Mouse (Mus musculus): Measurements from ENCODE around the gene Krt24. TPM values are rescaled to one million over a fixed set of nuclear protein-coding genes. Genes with fewer than 3 reads are reported as not detected.
A peak's percentile ranks its signal among the peaks of the same experiment; 100 is the strongest.

The Krt24 gene
- polyA plus RNA-seq, 1 experiment from 2014 or later, result 0.17 TPM

- peaks cover 11% of the 10 kb centered on the region; the same call in 1 of the 2 replicates for H3K4me1 ChIP-seq (replicated peaks)
- no peaks in the 10 kb centered on the region for H3K9me3 ChIP-seq
- H3K27ac ChIP-seq (replicated peaks), result no peak overlapping the region
- no peak overlapping the region for H3K4me3 ChIP-seq
- no peak overlapping the region for H3K4me2 ChIP-seq
- no peaks in the 10 kb centered on the region for H3K27me3 ChIP-seq
- ATAC-seq (ENCODE audit: low read depth), result no peak
- no peak overlapping the region for H3K9ac ChIP-seq
- WGBS, result 63% methylated on average over 4 of the region's 4 CpGs
- H3K36me3 ChIP-seq, result no peaks in the 10 kb centered on the region
These were observed 1.7 kb downstream of the Krt24 start for GRCm38 (mm10) chr11:99283334-99283733.

DNA sequence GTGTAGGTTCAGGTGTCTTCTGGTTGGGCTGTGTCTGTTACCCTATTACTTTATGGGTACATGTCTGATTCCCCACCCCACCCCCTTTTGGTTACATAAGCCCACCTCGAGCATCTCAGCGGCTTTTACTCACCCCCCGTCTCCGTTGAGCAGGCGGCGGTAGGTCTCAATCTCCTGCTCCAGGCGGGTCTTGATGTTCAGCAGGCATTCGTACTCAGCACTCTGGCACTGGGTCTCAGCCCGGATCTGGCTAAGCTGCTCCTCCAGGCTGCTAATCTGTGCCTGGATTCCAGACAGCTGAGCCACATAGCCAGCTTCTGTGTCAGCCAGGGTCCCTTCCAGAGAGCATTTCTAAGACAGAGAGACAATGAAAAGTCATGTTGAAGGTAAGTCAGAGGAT lies 3.9 kb downstream of the Krt24 start:
- H3K9ac ChIP-seq, result no peak overlapping the region
- no peak overlapping the region for H3K27ac ChIP-seq (replicated peaks)
- ATAC-seq (ENCODE audit: low read depth), result no peak
- H3K27me3 ChIP-seq, result no peaks in the 10 kb centered on the region
- no peaks in the 10 kb centered on the region for H3K36me3 ChIP-seq
- H3K9me3 ChIP-seq, result no peaks in the 10 kb centered on the region
- H3K4me1 ChIP-seq (replicated peaks), result peaks cover 11% of the 10 kb centered on the region; the same call in 1 of the 2 replicates
- no peak overlapping the region for H3K4me2 ChIP-seq
- no peak overlapping the region for H3K4me3 ChIP-seq
- 85% methylated on average over 9 of the region's 9 CpGs for WGBS

GRCm38 (mm10) chr11:99279986-99280385 lies 5.1 kb downstream of the Krt24 start:
- Histone ChIP-seq H3K27me3 (no peaks in the 10 kb centered on the region), H3K4me2 (no peak overlapping the region), H3K9me3 (no peaks in the 10 kb centered on the region), H3K4me1 (replicated peaks) (peaks cover 11% of the 10 kb centered on the region; the same call in 1 of the 2 replicates), H3K4me3 (no peak overlapping the region), H3K9ac (no peak overlapping the region), H3K36me3 (no peaks in the 10 kb centered on the region), H3K27ac (replicated peaks) (no peak overlapping the region)
- ATAC-seq (ENCODE audit: low read depth), result no peak
- 69% methylated on average over 5 of the region's 5 CpGs for WGBS

DNA sequence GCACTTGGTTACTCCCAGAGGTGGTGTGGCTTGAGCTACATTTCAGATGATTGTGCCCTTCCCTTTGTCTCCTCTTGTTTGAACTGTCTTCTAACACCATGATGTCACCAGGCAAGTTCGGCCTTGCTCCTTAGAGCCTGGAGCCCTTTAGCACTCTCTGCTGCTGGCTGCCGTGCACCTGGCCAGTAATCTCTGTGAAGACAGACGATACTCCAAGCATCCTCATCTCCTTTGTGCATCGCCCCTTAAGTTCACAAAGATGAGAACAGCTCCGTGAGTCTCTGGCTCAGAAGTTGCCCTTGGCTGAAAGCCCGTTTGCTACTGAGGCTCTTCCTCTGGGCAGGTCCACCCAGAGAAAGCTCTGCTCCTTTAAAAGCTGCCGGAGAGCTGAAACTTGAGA lies 8.3 kb downstream of the Krt24 start:
- H3K4me2 ChIP-seq, result no peak overlapping the region
- H3K36me3 ChIP-seq, result no peaks in the 10 kb centered on the region
- no peak overlapping the region for H3K9ac ChIP-seq
- H3K27ac ChIP-seq (replicated peaks), result no peak overlapping the region
- H3K4me3 ChIP-seq, result no peak overlapping the region
- no peaks in the 10 kb centered on the region for H3K27me3 ChIP-seq
- WGBS, result 67% methylated on average over 7 of the region's 7 CpGs
- H3K9me3 ChIP-seq, result no peaks in the 10 kb centered on the region
- no peaks in the 10 kb centered on the region for H3K4me1 ChIP-seq (replicated peaks)
- ATAC-seq (ENCODE audit: low read depth), result no peak

DNA sequence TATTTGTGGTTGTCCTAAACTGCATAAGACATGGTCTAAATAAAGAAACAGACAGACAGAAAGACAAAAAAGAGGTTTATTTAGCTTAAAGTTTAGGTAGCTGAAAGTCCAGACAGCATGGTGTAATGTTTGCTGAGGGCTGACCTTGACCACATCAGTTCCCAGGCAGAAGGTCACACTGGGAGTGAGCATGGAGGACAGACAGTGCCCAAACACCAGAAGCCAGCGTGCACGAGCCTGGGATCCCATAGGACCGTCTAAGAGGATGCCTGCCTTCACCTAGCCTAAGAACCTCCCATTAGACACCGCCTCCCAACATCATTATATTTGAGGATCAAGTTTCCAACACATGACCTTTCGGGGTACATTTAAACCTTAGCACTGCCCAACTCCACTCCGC lies 9.4 kb downstream of the Krt24 start:
- H3K4me3 ChIP-seq, result no peak overlapping the region
- no peak overlapping the region for H3K9ac ChIP-seq
- WGBS, result 79% methylated on average over 6 of the region's 6 CpGs
- ATAC-seq (ENCODE audit: low read depth), result no peak
- H3K36me3 ChIP-seq, result no peaks in the 10 kb centered on the region
- no peaks in the 10 kb centered on the region for H3K9me3 ChIP-seq
- no peak overlapping the region for H3K27ac ChIP-seq (replicated peaks)
- H3K27me3 ChIP-seq, result no peaks in the 10 kb centered on the region
- no peaks in the 10 kb centered on the region for H3K4me1 ChIP-seq (replicated peaks)
- H3K4me2 ChIP-seq, result no peak overlapping the region

GRCm38 (mm10) chr11:99272721-99273120 lies 12.3 kb downstream of the Krt24 start:
- 86% methylated on average over 4 of the region's 4 CpGs for WGBS
- no peaks in the 10 kb centered on the region for H3K27me3 ChIP-seq
- no peak overlapping the region for H3K27ac ChIP-seq (replicated peaks)
- H3K9me3 ChIP-seq, result no peaks in the 10 kb centered on the region
- no peak overlapping the region for H3K4me3 ChIP-seq
- no peak overlapping the region for H3K4me2 ChIP-seq
- H3K36me3 ChIP-seq, result no peaks in the 10 kb centered on the region
- H3K9ac ChIP-seq, result no peak overlapping the region
- no peaks in the 10 kb centered on the region for H3K4me1 ChIP-seq (replicated peaks)
- ATAC-seq (ENCODE audit: low read depth), result no peak

DNA sequence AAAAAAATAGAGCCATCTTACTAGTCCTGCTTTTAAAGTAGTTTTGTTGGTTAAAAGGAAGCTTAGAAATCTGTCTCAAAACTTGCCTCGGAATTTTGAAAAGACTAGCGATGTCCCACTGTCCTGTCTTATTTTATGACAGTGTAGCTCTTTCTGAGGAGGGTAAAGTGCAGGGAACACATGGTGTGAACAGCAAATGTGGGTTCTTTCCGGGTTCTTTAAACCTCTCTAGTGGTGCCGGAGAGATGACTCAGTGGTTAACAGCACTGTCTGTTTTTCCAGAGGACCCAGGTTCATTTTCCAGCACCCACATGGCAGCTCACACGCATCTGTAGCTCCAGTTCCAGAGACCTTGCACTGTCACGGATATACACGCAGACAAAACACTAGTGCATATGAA lies 15.9 kb downstream of the Krt24 start:
- Histone ChIP-seq H3K4me1 (replicated peaks) (peaks cover 7% of the 10 kb centered on the region; the same call in 1 of the 2 replicates), H3K4me2 (no peak overlapping the region), H3K9ac (no peak overlapping the region), H3K4me3 (no peak overlapping the region), H3K36me3 (no peaks in the 10 kb centered on the region), H3K9me3 (no peaks in the 10 kb centered on the region), H3K27me3 (no peaks in the 10 kb centered on the region), H3K27ac (replicated peaks) (no peak overlapping the region)
- WGBS, result 76% methylated on average over 7 of the region's 7 CpGs
- ATAC-seq (ENCODE audit: low read depth), result no peak

GRCm38 (mm10) chr11:99265796-99266195 lies 19.3 kb downstream of the Krt24 start:
- 16% methylated on average over 9 of the region's 9 CpGs for WGBS
- H3K9me3 ChIP-seq, result no peaks in the 10 kb centered on the region
- no peak overlapping the region for H3K27ac ChIP-seq (replicated peaks)
- H3K9ac ChIP-seq, result no peak overlapping the region; the same call in 1 of the 2 replicates
- no peak overlapping the region for H3K4me3 ChIP-seq
- peaks cover 7% of the 10 kb centered on the region; the same call in 1 of the 2 replicates for H3K4me1 ChIP-seq (replicated peaks)
- H3K4me2 ChIP-seq, result peak overlapping the region; percentile 13; the same call in 1 of the 2 replicates
- H3K36me3 ChIP-seq, result no peaks in the 10 kb centered on the region
- no peak for ATAC-seq (ENCODE audit: low read depth)
- H3K27me3 ChIP-seq, result no peaks in the 10 kb centered on the region

GRCm38 (mm10) chr11:99265220-99265619 lies 19.8 kb downstream of the Krt24 start:
- H3K9ac ChIP-seq, result no peak overlapping the region
- no peaks in the 10 kb centered on the region for H3K27me3 ChIP-seq
- H3K4me3 ChIP-seq, result no peak overlapping the region
- no peak for ATAC-seq (ENCODE audit: low read depth)
- H3K36me3 ChIP-seq, result no peaks in the 10 kb centered on the region
- H3K4me1 ChIP-seq (replicated peaks), result peaks cover 7% of the 10 kb centered on the region; the same call in 1 of the 2 replicates
- H3K4me2 ChIP-seq, result no peak overlapping the region
- no peaks in the 10 kb centered on the region for H3K9me3 ChIP-seq
- no peak overlapping the region for H3K27ac ChIP-seq (replicated peaks)
- WGBS, result 80% methylated on average over 9 of the region's 9 CpGs

- no peak overlapping the region for H3K9ac ChIP-seq
- H3K4me3 ChIP-seq, result no peak overlapping the region
- no peak for ATAC-seq (ENCODE audit: low read depth)
- no peaks in the 10 kb centered on the region for H3K27me3 ChIP-seq
- H3K9me3 ChIP-seq, result no peaks in the 10 kb centered on the region
- H3K36me3 ChIP-seq, result no peaks in the 10 kb centered on the region
- no peak overlapping the region for H3K27ac ChIP-seq (replicated peaks)
- 82% methylated on average over 4 of the region's 4 CpGs for WGBS
- H3K4me1 ChIP-seq (replicated peaks), result 0 out of 2 replicates have a peak, but pooled peaks cover 4% of the 10 kb centered on the region
- no peak overlapping the region for H3K4me2 ChIP-seq
These were observed 28.8 kb downstream of the Krt24 start for GRCm38 (mm10) chr11:99256213-99256612.

- no peak overlapping the region for H3K4me3 ChIP-seq
- no peak overlapping the region for H3K27ac ChIP-seq (replicated peaks)
- H3K4me1 ChIP-seq (replicated peaks), result 0 out of 2 replicates have a peak, but pooled peaks cover 4% of the 10 kb centered on the region
- no peak overlapping the region for H3K4me2 ChIP-seq
- no peak for ATAC-seq (ENCODE audit: low read depth)
- H3K9ac ChIP-seq, result no peak overlapping the region
- H3K36me3 ChIP-seq, result no peaks in the 10 kb centered on the region
- H3K9me3 ChIP-seq, result no peaks in the 10 kb centered on the region
- WGBS, result 96% methylated on average over 8 of the region's 8 CpGs
- no peaks in the 10 kb centered on the region for H3K27me3 ChIP-seq
These were observed 29.7 kb downstream of the Krt24 start for GRCm38 (mm10) chr11:99255316-99255715.

DNA sequence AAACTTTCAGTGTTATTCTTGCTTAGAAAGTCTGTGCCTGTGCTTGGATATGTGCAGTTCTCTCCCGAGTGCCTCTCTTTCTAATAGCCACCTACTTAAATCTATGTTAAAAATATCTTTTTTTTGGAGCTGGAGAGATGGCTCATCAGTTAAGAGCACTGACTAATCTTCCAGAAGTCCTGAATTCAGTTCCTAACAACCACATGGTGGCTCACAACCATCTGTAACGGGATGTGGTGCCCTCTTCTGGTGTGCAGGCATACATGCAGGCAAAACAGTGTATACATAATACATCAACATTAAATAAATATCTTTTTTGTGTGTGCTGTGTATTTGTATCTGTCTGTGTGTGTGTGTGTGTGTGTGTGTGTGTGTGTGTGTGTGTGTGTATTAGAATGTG lies 31.2 kb downstream of the Krt24 start:
- Histone ChIP-seq H3K4me2 (no peak overlapping the region), H3K36me3 (no peaks in the 10 kb centered on the region), H3K27ac (replicated peaks) (no peak overlapping the region), H3K27me3 (no peaks in the 10 kb centered on the region), H3K4me3 (no peak overlapping the region), H3K9ac (no peak overlapping the region), H3K9me3 (no peaks in the 10 kb centered on the region), H3K4me1 (replicated peaks) (0 out of 2 replicates have a peak, but pooled peaks cover 4% of the 10 kb centered on the region)
- ATAC-seq (ENCODE audit: low read depth), result no peak
- WGBS, result 73% methylated on average over 2 of the region's 2 CpGs

DNA sequence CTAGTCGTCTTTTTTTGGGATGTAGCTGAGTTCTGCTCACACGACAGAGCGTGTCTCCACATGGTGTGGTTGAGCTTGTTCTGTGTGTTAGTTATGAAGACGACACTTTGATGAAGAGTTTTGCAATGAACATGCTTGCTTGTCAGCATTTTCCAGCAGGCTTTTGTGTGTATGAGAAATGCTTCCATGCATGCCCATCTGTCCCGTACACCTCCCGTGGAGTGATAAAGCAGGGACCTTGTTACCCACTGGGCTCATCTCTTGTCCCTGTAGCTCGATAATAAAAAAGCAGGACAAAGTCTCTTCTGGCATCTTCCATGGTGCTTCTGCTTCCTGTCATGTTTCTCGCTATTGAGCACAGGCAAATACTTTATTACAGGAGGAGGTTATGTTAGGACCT lies 32.4 kb downstream of the Krt24 start:
- no peak overlapping the region for H3K9ac ChIP-seq
- H3K4me2 ChIP-seq, result no peak overlapping the region
- H3K9me3 ChIP-seq, result no peaks in the 10 kb centered on the region
- H3K36me3 ChIP-seq, result no peaks in the 10 kb centered on the region
- ATAC-seq (ENCODE audit: low read depth), result no peak
- no peak overlapping the region for H3K27ac ChIP-seq (replicated peaks)
- 57% methylated on average over 8 of the region's 8 CpGs for WGBS
- 0 out of 2 replicates have a peak, but pooled peaks cover 4% of the 10 kb centered on the region for H3K4me1 ChIP-seq (replicated peaks)
- no peak overlapping the region for H3K4me3 ChIP-seq
- H3K27me3 ChIP-seq, result no peaks in the 10 kb centered on the region

Data from neural tube, embryonic 13.5 days (tissue).